Mouse (Mus musculus): ENCODE measurements at regions not wholly inside any gene's neighbourhood (a gene's known extent, or its start where the extent isn't known, plus 50 kb on each side); places are given as distances from the start of the nearest gene placed in this dataset.

GRCm38 (mm10) chr15:33758771-33759170 lies 598.9 kb downstream of the 9430069I07Rik start:
- no peak for DNase-seq

Measured in cerebellum, adult 8-10 months (tissue).